Mouse (Mus musculus): ENCODE data around the gene Slc5a5. TPM values are rescaled to one million over a fixed set of nuclear protein-coding genes. Genes with fewer than 3 reads are reported as not detected.

Slc5a5 gene
- polyA plus RNA-seq, 1 experiment from 2014 or later = 0.44 TPM

DNA sequence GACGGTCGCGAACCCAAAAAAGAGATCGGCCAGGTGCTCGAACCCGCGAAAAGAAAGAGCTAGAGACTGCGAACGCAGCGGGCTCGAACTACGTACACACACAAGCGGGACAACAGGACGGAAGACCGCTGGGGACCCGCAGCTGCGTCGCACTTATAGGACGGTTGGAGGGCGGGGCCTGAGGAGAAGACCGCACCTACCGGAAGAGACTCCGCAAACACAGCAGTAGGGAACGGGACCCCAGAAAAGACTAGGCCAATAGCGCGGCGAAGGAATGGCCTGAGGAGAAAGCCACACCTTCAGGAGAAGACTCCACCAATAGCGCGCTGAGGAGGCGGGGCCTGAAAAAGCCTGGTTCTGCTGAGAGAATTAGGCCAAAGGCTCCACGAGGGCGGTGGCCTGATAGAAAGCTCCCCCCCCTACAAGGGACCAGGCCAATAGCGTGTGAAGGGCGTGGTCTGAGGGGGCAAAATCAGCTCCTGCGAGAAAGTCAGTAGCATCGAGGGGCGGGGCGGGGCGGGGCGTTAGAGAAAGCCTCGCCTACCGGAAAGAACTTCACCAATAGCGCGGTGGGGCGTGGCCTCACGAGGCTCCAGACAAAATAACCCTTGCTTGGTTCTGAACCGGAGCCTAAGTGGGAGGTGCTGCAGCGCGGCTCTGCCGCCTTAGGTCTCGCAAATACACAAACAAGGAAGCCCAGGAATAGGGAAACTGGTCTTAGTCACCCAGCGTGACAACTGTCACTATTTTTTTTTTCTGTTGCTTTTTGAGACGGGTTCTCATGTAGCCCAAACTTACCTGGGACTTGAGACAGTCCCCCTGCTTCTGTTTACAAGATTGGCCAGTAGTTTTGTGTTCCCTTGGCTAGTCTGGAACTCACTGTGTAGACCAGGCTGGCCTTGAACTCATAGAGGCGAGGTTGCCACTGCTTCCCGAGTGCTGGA, 52.9 kb downstream of the Slc5a5 start, which contains the start of gene Arrdc2:
Gene Arrdc2, minus strand, starts transcription at position 313 of the 944 bp plus-strand sequence.
- peak within 1 kb of the TSS; percentile 70 for H3K9ac ChIP-seq
- no peaks in the 10 kb centered on the region for H3K27me3 ChIP-seq
- ATAC-seq (ENCODE audit: insufficient number of reproducible peaks, low FRiP score, low TSS enrichment, low read depth) = peak; percentile 97
- 2% methylated on average over 55 of the region's 55 CpGs for WGBS
- peak within 1 kb of the TSS; percentile 93 for H3K27ac ChIP-seq
- H3K4me2 ChIP-seq = peak within 1 kb of the TSS; percentile 88
- H3K4me3 ChIP-seq = peak within 1 kb of the TSS; percentile 68
- peaks cover 26% of the 10 kb centered on the region for H3K4me1 ChIP-seq
- peaks cover 21% of the 10 kb centered on the region for H3K36me3 ChIP-seq
- no peaks in the 10 kb centered on the region for H3K9me3 ChIP-seq

DNA sequence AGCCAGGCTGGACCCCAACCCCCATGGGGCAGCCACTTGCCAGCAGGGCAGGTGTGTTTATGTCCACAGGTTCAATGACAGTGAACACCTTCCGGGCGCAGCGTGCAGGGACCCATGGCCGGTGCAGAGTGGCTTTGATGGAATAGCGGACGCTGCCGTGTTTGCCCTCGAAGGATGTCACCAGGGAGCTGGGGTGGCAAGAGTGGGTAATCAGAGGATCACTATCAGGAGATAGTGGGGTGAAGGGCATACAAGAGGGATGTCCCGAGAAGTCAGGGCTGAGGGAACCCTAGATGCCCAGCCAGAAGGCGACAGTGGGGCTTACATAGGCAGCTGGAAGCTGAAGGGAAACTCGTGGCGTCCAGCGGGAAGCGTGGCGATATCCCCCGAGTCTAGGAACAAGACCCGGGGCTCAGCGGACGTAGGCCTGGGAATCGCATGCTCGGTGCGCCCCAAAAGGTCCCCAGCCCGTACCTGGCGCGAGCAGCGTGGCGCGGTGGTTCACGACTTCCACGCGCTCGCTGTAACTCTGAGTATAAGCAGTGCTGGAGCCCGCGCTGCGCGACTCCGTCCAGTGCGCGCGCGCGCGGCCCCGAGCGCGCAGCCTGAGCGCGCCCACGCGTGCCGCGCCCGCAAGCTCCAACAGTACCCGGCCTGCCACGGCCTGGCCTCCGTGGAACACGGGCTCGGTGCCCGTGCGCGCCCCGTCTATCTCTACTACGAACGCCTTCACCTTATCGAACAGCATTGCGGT, 53.7 kb downstream of the Slc5a5 start:
- H3K4me2 ChIP-seq = peak overlapping the region; percentile 88
- H3K9me3 ChIP-seq = no peaks in the 10 kb centered on the region
- ATAC-seq (ENCODE audit: insufficient number of reproducible peaks, low FRiP score, low TSS enrichment, low read depth) = peak; percentile 33; the same call in 1 of the 2 replicates
- peaks cover 20% of the 10 kb centered on the region for H3K4me1 ChIP-seq
- WGBS = 2% methylated on average over 66 of the region's 66 CpGs
- peak overlapping the region; percentile 93 for H3K27ac ChIP-seq
- peak overlapping the region; percentile 70 for H3K9ac ChIP-seq
- H3K36me3 ChIP-seq = peaks cover 21% of the 10 kb centered on the region
- H3K27me3 ChIP-seq = no peaks in the 10 kb centered on the region
- peak overlapping the region; percentile 68 for H3K4me3 ChIP-seq

DNA sequence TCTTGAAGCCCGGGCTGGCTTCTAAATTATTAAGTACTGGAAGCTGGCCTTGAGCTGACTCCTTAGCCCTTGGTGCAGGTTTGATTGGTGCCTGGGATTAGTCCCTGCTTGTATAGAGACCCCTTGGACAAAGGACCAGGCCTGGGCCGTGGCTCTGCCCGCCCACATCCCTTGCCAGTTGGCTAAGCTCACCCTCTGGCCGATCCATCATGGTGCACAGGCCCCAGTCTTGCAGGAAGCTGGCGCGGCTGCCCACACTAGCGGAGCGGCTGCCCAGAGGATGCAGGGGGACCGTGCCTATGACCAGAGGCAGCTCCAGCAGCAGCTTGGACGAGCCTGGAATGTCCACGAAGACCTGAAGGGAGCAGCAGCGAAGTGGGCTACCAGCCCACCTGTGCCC, 55.9 kb downstream of the Slc5a5 start:
- no peak overlapping the region for H3K9ac ChIP-seq
- H3K9me3 ChIP-seq = no peaks in the 10 kb centered on the region
- H3K27ac ChIP-seq = no peak overlapping the region
- no peak for ATAC-seq (ENCODE audit: insufficient number of reproducible peaks, low FRiP score, low TSS enrichment, low read depth)
- no peak overlapping the region for H3K4me3 ChIP-seq
- WGBS = 90% methylated on average over 12 of the region's 12 CpGs
- peaks cover 35% of the 10 kb centered on the region for H3K4me1 ChIP-seq
- H3K36me3 ChIP-seq = peaks cover 21% of the 10 kb centered on the region
- no peaks in the 10 kb centered on the region for H3K27me3 ChIP-seq
- no peak overlapping the region for H3K4me2 ChIP-seq

DNA sequence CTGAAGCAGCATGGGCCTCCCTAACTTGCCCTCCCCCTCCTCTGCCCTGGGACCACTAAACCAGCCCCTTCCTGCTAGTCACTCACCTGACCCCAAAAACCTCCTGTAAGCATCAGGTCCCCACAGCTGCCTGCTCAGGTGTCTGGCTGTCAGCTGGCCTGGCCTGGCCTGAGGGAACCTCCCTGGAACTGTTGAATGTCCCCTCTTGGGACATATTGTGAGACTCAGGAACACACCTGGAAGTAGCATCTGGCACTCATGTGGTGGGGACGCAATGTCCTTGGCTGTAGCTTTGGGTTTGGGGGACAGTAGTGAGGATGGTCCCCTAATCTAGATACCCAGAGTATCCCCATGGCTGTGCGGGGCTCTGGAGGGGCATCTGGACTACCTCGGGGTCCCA, 58.5 kb downstream of the Slc5a5 start:
- Histone ChIP-seq H3K9ac (no peak overlapping the region), H3K36me3 (peaks cover 21% of the 10 kb centered on the region), H3K27ac (no peak overlapping the region), H3K9me3 (no peaks in the 10 kb centered on the region), H3K4me2 (no peak overlapping the region), H3K27me3 (no peaks in the 10 kb centered on the region), H3K4me3 (no peak overlapping the region), H3K4me1 (peaks cover 22% of the 10 kb centered on the region)
- ATAC-seq (ENCODE audit: insufficient number of reproducible peaks, low FRiP score, low TSS enrichment, low read depth) = no peak
- 98% methylated on average over 3 of the region's 3 CpGs for WGBS

DNA sequence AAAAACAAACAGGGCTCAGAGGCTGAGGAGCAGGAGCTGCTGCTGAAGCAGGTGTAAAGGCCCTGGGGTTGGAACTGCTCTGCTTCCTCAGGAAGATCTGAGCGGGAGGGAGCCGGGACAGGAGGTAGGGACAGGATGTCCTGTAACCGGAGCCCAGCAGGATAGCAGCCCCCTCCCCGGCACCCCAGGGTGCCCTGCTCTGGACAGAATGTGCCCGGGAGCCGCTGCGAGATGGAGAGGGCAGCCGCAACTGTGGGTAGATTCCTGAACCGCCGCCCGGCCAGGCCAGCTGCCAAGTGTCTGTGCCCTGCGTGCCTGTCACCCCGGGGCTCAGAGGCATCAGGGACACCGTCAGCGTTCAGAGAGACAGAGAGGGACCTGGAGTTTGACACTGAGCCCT, 59.0 kb downstream of the Slc5a5 start:
- Histone ChIP-seq H3K4me3 (no peak overlapping the region), H3K4me2 (no peak overlapping the region), H3K9me3 (no peaks in the 10 kb centered on the region), H3K36me3 (peaks cover 21% of the 10 kb centered on the region), H3K4me1 (peaks cover 18% of the 10 kb centered on the region), H3K9ac (no peak overlapping the region), H3K27ac (no peak overlapping the region), H3K27me3 (no peaks in the 10 kb centered on the region)
- no peak for ATAC-seq (ENCODE audit: insufficient number of reproducible peaks, low FRiP score, low TSS enrichment, low read depth)
- 45% methylated on average over 15 of the region's 15 CpGs for WGBS

DNA sequence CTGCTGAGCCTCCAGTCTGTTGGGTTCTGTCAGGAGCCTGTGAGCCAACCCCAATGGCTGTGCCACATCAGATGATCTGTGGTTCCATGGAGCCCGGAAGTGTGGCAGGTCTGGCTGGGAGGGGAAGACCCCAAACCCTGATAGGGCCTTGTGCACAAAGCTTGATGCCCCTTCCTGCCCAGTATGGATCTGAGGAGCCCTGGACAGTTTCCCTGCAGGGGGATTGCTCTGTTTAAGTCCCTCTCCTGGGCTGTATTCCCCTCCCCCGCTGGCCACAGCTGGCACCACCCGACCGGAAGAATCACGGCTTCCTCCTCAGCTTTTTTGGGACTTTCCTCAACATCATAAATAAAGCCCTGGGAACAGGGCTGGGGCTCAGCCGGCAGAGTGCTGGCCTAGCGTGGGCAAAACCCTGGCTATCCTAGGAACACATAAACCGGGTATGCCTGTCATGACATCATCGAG, 59.5 kb downstream of the Slc5a5 start:
- Histone ChIP-seq H3K4me3 (no peak overlapping the region), H3K27ac (no peak overlapping the region), H3K4me1 (peaks cover 15% of the 10 kb centered on the region), H3K36me3 (peaks cover 21% of the 10 kb centered on the region), H3K4me2 (no peak overlapping the region), H3K9me3 (no peaks in the 10 kb centered on the region), H3K9ac (no peak overlapping the region), H3K27me3 (no peaks in the 10 kb centered on the region)
- WGBS = 46% methylated on average over 9 of the region's 9 CpGs
- ATAC-seq (ENCODE audit: insufficient number of reproducible peaks, low FRiP score, low TSS enrichment, low read depth) = no peak

MicroRNAs encoded within 50 kb of the gene (microRNA counts, 519-probe panel; counts per million panel counts)
- not detected for microRNA mmu-miR-1969

Small RNAs within 50 kb of the gene (microRNA-seq; reads per million reads assigned to microRNA genes)
- gene Mir1969 (4.1 reads per million, percentile 13 among the genes with 10 or more reads in this experiment), gene Mir7067 (not detected)

Other genes starting within 250 kb of the Slc5a5 start
- gene Pgpep1, start 232.4 kb downstream of the Slc5a5 start, polyA plus RNA-seq (2015; fragmentation: Nextera tagmentation; extraction: Ambion mirVana) = 57.5 and 60.7 TPM in 2 replicates
- 199 and 201 TPM in 2 replicates for gene Lsm4, start 219.5 kb downstream of the Slc5a5 start, polyA plus RNA-seq (2015; fragmentation: Nextera tagmentation; extraction: Ambion mirVana)
- 69.8 and 81.5 TPM in 2 replicates for gene Jund, start 193.8 kb downstream of the Slc5a5 start, polyA plus RNA-seq (2015; fragmentation: Nextera tagmentation; extraction: Ambion mirVana)
- 0.04 TPM in 2 replicates for gene Iqcn, start 189.3 kb downstream of the Slc5a5 start, polyA plus RNA-seq (2015; fragmentation: Nextera tagmentation; extraction: Ambion mirVana)
- gene Gm3336, start 174.2 kb downstream of the Slc5a5 start, polyA plus RNA-seq (2015; fragmentation: Nextera tagmentation; extraction: Ambion mirVana) = not detected in 2 replicates
- 0.05 and 0.16 TPM in 2 replicates for gene Pde4c, start 169.0 kb downstream of the Slc5a5 start, polyA plus RNA-seq (2015; fragmentation: Nextera tagmentation; extraction: Ambion mirVana)
- 17.1 and 19.4 TPM in 2 replicates for gene Rab3a, start 138.1 kb downstream of the Slc5a5 start, polyA plus RNA-seq (2015; fragmentation: Nextera tagmentation; extraction: Ambion mirVana)
- gene Mpv17l2, start 131.8 kb downstream of the Slc5a5 start, polyA plus RNA-seq (2015; fragmentation: Nextera tagmentation; extraction: Ambion mirVana) = 41.9 and 46.1 TPM in 2 replicates
- gene Pik3r2, start 116.0 kb downstream of the Slc5a5 start, polyA plus RNA-seq (2015; fragmentation: Nextera tagmentation; extraction: Ambion mirVana) = 85.8 and 91.4 TPM in 2 replicates
- 13.8 and 14.4 TPM in 2 replicates for gene Mast3, start 87.7 kb downstream of the Slc5a5 start, polyA plus RNA-seq (2015; fragmentation: Nextera tagmentation; extraction: Ambion mirVana)
- 0.13 and 0.35 TPM in 2 replicates for gene Il12rb1, start 84.3 kb downstream of the Slc5a5 start, polyA plus RNA-seq (2015; fragmentation: Nextera tagmentation; extraction: Ambion mirVana)
- gene Arrdc2, start 53.0 kb downstream of the Slc5a5 start, polyA plus RNA-seq (2015; fragmentation: Nextera tagmentation; extraction: Ambion mirVana) = 6.7 and 8.8 TPM in 2 replicates
- gene Kcnn1, start 29.5 kb downstream of the Slc5a5 start, polyA plus RNA-seq (2015; fragmentation: Nextera tagmentation; extraction: Ambion mirVana) = 2.3 and 3.1 TPM in 2 replicates
- 95.8 and 101 TPM in 2 replicates for gene Ccdc124, start 18.8 kb downstream of the Slc5a5 start, polyA plus RNA-seq (2015; fragmentation: Nextera tagmentation; extraction: Ambion mirVana)
- gene Rpl18a, start 4.7 kb upstream of the Slc5a5 start, polyA plus RNA-seq (2015; fragmentation: Nextera tagmentation; extraction: Ambion mirVana) = 3,854 and 4,707 TPM in 2 replicates
- 43.3 and 49.4 TPM in 2 replicates for gene Map1s, start 13.2 kb upstream of the Slc5a5 start, polyA plus RNA-seq (2015; fragmentation: Nextera tagmentation; extraction: Ambion mirVana)